Mouse (Mus musculus): ENCODE results near the gene Agap2.
"Not testable (repeated sequence)": the region's sequence is repeated elsewhere in the genome, so short reads cannot be mapped to it uniquely, and the experiment has no call there.

Gene Agap2

DNA sequence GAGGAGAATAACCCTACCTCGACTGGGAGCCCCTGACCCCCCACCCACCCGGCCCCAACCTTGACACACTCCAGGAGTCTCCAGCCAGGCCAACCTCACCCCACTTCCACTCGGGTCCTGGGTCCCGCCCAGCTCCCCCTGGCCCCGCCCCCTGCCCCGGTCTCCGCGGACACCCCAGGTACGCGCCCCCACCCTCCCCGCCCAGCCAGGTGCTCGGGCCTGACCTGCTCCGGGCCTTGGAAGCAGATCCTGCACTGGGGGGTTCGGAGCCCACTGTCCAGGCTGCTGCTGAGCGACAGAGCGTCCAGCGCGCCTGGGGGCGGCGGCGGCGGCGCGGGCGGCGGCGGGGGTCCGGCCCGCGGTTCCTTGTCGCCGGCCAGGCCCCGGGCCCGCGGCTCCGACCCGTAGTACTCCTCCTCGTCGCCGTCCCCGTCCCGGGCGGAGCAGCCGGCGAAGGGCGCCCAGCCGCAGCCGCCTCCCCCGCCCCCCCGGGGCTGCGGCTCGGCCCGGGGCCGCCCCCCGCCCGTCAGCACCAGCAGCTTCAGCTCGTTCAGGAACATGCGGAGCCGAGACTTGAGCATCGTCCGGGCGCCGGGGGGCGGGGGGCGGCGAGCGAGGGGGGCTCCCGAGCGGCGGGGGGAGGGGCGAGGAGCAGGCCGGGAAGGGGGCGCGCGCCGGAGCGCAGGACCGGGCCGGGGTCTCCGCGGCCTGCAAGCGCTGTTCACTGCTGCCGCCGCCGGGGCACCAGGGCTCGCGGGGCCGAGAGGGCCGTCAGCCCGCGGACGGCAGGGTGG is 15.7 kb upstream of the Agap2 start:
- no peak for DNase-seq (ENCODE audit: low read depth, low spot score)

DNA sequence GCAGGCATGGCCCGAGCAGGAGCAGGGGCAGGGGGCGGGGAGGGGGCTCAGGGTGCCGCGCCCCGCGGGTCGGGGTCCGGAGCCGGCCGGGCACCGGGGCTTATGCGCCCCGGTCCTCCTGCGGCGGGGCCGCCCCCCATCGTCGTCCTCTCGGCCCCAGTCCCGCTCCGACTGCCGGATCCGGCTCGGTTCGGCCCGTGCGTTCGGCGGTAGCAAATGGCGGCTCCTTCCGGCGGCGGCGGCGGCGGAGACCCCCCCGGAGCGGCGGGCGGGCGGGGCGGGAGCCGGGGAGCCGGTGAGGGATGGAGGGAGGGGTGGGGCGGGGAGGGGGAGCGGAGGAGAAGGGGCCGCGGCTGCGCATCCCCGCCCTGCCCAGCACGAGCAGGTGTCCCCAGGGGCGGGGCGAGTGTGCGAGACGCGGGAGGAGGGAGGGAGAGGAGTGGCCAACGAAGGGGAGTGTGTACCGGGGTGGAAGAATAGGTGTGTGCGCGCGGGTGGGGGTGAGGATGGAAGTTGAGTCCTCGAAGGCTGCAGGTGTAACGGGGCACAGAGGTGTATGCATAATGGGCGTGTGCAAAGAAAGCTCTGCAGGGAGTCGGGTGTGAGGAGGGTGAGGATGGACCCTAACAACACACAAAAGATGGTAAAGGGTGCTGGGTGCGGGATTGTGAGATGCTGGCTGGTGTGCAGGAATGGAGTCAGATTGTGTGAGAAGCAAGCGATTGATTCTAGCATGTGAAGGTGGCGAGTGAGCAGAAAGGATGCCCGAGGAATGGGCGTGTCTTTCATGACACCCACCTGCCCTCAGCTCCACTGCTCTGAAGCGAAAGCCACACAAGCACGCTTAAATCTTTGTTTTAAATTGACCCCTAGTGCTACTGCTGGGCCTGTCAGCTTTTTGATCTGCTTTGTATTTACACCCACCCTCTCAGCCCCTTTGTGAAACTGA is 14.8 kb upstream of the Agap2 start, which contains the start of gene March9:
March9 (minus strand) TSS at position 217 of the 949 bp plus-strand sequence.
- DNase-seq (ENCODE audit: low read depth, low spot score) = no peak

DNA sequence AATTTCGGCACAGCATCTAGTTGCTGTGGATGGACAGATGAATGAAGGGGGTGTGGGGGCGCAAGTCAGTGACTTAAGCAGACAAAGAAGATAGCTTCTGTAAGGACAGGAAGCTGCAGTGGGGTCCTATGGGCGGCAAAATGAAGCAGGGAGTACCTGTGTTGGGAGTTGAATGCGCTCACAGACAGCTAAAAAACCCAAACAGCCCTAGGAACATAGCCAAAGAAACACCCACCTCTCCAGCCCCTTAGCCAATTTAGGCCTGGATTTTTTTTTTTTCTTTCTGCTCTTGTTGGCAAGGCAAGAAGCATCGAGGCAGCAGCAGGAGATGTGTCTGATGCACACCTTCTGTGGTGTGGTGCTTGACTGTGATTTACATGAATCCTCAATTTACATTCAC is 14.0 kb upstream of the Agap2 start:
- DNase-seq (ENCODE audit: low read depth, low spot score) = no peak

DNA sequence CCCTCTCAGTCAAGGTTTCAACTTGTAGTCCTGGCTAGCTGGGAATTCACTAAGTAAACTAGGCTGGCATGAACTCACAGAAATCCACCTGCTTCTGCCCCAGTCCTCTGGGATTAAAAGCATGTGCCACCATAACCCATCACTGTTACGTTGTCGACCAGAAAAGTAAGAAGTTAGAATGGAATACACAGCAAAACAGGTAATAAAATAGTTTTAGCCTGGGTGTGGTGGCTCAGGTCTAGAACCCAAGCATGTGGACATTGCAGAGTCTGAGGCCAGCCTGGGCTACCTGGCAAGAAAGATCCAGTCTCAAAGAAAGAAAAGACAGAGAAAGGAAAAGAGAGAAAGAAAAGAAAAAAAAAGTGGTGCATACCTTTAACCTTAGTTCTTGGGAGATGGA is 13.6 kb upstream of the Agap2 start:
- DNase-seq (ENCODE audit: low read depth, low spot score) = no peak

DNA sequence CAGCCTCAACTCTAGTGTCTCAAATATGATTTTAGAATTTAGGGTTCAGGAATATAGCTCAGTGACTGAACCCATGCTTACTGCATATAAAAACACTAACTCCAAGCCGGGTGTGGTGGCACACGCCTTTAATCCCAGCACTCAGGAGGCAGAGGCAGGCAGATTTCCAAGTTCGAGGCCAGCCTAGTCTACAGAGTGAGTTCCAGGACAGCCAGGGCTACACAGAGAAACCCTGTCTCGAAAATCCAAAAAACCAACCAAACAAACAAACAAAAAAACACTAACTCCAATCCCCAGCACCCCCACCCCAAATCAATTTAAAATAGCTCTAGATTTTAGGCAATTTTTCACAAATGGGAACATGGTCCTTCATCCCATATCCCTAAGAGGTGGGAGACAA is 13.0 kb upstream of the Agap2 start:
- not testable (repeated sequence) for DNase-seq (ENCODE audit: low read depth, low spot score)

DNA sequence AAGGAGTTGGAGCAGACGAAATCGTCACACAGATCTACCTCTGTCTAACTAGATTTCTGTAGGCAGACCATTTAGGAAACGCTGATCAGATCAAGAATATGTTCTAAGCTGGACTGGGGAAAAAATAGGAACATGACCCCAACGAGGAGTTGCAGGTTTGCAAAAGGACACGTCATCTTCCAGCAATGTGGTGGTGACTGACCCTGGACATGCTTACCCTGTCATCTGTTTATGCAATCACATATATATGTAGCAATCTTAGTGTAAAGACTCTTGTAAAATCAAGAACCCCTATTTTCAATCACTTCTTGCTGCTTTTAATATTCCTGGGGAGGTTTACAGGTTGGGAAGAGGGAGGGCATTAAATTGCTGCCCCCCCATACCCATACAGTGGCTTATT is 12.6 kb upstream of the Agap2 start:
- DNase-seq (ENCODE audit: low read depth, low spot score) = peak; percentile 69

DNA sequence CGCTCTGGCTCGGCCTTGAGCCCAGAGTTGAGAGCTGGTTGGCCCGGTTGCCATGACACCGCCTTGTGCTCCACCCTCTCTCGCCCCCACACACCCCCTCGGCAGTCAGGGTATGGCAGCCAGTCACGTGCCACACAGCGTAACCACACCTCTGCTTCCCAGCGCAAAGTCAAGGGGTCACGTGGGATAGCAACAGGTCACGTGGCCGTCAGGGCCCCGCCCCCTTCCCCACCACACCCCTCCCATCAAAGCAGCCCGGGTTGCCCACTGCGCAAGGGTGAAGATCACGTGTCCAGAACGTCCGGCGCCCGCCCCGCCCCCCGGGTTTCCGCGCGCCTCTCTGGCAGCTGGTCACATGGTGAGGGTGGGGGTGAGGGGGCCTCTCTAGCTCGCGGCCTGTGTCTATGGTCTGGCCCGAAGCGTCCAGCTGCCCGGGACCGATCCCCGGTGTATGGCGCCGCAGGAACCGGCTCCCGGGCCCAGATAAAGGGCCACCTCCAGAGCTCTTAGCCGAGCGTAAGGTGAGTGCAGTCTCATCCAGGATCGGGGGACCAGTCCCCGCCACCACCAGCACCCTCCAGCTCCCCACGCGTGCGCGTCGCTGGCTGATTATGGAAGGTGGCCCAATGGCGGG is 11.7 kb upstream of the Agap2 start, which contains the start of gene Cdk4:
Cdk4 (plus strand) TSS at position 296 of the 634 bp plus-strand sequence.
- peak; percentile 97 for DNase-seq (ENCODE audit: low read depth, low spot score)

DNA sequence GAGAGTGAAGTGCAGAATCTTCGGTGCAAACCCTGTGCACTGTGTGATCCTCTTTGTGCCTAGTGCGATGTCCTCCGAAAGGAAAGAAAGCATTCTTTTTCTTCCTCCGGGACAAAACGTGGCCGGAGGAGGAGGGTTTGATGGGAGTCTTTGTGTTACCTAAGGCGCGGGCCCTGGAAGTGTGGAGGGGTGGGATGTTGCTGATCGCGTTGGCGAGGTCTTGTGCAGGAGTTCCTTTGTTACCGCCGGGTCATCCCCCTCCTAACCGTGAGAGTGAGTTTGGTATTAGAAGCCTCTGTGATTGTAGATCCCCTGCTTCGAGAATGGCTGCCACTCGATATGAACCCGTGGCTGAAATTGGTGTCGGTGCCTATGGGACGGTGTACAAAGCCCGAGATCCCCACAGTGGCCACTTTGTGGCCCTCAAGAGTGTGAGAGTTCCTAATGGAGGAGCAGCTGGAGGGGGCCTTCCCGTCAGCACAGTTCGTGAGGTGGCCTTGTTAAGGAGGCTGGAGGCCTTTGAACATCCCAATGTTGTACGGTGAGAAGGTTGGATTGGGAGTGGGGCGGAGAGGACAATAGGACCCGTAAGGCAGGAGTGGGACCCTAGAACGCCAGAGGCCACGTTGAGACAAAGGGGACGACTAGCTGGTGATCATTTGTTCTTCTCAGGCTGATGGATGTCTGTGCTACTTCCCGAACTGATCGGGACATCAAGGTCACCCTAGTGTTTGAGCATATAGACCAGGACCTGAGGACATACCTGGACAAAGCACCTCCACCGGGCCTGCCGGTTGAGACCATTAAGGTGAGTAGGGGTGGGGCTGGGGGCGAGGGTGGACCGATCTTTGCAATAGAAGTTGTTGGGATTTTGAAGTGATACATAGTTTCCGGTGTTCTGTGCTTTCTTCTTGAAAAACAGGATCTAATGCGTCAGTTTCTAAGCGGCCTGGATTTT is 10.9 kb upstream of the Agap2 start:
- DNase-seq (ENCODE audit: low read depth, low spot score) = peak; percentile 45

DNA sequence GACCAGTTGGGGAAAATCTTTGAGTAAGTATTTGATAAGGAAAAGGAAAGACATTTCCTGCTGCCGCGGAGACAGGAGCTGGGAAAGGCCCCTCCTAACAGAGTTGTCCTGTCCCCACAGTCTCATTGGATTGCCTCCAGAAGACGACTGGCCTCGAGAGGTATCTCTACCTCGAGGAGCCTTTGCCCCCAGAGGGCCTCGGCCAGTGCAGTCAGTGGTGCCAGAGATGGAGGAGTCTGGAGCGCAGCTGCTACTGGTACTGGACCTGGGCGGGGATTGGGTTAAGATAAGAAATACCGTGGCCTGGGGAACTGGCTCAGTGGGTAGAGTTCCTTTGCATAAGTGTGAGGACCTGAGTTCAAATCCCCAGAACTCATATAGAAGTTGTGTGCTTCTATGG is 9.1 kb upstream of the Agap2 start:
- no peak for DNase-seq (ENCODE audit: low read depth, low spot score)

DNA sequence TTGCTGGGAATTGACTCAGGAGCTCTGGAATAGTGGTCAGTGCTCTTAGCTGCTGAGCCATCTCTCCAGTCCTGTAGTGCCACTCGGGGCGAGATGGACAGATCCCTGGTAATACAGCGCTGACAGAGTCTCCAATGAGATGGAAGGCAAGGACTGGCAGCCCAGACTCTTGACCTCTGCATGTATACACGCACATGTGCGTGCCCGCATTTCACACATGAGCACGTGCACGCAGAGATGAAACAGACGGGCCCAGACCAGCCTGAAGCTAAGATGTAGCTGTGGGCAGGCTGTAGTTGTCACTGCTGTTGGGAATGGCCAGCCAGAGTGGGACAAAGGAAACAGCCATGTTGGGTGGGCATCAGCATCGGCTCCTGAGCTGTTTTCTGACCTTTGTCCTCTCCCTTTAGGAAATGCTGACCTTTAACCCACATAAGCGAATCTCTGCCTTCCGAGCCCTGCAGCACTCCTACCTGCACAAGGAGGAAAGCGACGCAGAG is 8.5 kb upstream of the Agap2 start:
- DNase-seq (ENCODE audit: low read depth, low spot score) = no peak

DNA sequence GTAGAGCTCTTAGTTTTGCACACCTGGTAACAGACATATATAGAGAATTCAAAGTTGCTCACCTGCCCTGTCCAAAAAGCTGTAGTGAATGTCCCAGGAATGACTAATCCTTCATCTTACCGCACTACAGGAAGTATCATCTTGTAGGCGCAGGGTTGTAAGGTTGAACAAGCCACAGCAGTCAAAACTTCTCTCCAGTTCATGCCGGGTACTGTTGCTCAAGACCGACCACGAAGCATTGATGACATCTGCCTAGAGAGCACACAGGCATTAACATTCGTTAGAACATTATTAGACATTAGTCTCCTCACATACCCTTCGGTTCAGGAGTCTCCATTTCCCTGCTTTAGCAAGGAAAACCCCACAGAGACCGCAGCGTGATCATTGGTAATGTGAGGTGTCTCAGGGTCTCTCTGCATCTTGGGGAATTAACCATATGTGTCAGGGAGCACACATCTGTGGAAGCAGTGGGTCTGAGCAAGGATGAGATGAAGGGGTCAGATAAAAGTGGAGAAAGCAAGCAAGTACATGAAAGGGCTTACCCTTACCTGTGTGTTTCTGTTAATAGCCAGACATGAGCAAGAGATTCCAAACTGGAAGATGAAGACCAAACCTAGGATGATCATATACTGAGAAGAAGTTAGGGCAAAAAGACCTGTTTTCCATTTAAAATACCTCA is 6.6 kb upstream of the Agap2 start:
- peak; percentile 45 for DNase-seq (ENCODE audit: low read depth, low spot score)

DNA sequence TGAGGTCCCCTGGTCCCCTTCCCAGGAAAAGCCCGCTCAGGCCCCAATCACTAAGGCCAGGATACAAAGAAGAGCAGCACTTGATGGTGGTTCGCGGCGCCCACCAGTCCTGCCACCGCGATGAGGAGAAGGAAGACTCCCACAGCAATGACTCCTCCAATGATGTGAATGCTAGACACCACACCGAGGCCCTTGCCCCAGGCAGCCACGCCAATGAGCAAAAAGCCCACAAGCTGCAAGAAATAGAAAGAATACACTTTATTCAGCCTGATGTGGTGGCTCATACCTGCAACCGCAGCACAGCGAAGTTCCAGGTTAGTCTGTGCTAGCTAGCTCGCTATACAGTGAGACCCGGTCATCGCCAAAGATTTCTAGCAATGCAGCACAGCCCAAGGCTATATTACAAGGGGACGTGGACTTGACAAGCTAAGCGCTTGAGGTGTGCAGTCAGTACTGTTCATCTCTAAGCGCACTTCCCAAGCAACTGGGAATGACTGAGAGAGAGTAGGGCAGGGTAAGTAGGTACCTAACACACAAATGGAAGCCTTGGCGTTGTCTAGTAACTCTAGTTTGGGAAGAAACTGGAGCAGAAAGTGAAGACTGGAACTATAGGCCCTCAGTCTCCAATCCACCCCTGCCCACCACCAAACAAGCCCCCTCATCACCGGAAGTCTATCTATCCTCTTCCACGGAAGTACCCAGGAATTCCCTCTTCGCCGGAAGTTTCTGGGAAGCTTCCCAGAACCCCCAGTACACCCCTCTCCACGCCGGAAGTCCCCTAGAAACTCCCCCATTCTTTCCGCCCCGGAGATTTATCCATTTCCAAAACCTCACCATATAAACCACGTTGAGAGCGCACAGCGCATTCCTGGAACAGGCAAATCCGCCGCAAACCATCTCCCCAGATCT is 5.5 kb upstream of the Agap2 start:
- DNase-seq (ENCODE audit: low read depth, low spot score) = peak; percentile 69

DNA sequence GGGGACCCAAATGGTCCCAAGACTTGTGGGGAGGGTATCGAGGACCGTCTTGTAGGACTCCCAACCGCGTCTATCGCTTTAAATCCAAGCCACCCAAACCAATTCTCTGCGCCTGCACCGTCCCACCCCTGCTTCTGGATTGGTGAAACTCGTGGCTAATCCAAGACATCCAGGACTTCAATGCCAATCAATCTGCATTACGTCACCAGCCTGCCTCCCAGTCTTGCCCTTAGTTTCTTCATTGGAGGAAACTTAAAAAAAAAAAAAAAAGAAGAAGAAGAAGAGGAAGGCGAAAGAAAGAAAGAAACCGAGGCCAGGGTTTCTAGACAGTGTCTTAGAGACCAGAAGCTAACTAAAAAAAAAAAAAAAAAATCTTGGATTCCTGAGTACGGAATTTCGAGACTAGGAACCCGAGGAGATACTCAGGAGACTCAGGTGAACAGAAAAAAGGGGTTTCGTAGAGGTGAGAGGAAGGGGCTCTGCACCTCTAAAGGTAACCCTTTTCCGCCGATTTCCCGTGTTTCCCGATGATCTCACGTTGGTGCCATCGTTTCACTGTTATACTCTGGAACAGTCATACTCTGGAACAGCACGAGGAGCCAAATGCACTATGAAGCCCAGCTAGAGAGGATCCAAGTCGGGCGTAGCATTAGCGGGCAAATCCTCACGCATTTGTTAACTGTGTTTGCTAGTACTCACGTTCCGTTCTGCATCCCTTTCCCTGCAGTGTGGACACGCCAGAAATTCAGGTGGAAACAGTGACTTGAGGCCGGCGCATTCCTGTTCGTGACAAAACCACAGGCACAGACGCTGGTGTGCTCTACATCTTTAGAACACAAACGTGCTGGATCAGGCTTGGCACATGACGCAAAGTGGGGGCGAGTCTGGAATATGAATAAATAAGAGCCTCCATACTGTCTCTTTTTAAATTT is 4.6 kb upstream of the Agap2 start, which contains the start of gene Tspan31:
Tspan31 (minus strand) TSS at position 75 of the 932 bp plus-strand sequence.
- peak; percentile 99 for DNase-seq (ENCODE audit: low read depth, low spot score)

DNA sequence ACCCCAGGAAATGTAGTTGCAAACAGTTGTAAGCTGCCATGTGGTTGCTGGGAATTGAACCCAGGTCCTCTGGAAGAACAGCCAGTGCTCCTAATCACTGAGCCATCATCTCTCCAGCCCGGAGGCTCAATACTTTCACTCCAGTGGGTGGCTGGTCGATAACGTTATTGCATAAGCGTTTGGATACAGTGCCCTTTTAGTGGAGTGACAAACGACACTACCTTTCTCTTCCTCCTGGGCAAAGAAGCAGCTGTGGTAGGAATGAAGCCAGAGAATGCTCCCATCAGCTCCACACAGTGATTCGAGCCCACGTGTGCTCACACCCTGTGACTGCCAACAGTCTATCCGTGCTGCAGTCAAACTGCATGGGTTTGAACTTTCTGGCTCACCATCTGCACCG is 3.9 kb upstream of the Agap2 start:
- DNase-seq (ENCODE audit: low read depth, low spot score) = no peak

DNA sequence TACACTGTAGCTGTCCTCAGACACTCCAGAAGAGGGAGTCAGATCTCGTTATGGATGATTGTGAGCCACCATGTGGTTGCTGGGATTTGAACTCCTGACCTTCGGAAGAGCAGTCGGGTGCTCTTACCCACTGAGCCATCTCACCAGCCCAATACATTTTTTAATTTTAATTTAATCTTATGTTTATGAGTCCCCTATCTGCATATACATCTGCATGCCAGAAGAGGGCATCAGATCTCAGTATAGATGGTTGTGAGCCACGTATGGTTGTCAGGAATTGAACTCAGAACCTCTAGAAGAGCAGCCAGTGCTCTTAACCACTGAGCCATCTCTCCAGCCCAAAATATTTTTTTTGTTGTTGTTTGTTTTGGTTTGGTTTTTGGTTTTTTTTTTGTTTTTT is 2.8 kb upstream of the Agap2 start:
- not testable (repeated sequence) for DNase-seq (ENCODE audit: low read depth, low spot score)

DNA sequence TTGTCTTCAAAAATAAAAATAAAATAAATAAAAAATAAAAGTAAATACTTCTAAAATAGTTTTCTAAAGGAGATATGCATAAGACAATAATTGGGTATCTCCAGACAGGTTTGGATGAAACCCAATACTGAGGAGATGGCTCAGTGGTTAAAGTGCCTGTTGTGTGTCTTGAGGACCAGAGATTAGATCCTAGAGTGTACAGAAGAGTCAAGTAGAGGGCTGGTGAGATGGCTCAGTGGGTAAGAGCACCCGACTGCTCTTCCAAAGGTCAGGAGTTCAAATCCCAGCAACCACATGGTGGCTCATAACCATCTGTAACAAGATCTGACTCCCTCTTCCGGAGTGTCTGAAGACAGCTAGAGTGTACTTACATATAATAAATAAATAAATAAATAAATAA is 2.1 kb upstream of the Agap2 start:
- DNase-seq (ENCODE audit: low read depth, low spot score) = not testable (repeated sequence)

DNA sequence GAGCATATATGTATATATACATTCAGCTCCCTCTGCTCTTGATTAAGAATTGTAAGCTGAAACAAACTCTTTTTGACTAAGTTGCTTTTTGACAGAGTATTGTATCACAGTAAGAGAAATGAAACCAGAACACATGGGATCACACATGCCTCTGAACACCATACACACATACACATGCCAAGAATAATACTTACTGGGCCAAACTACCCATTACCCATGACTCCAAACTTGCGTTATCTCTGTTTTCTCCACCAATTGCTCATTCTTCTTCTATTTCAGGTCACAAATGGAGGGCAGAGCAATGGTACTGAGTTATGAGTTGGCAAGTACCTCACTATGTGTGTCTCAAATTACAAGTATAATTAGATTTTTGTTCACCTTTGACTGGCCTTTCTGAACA is 1.1 kb upstream of the Agap2 start:
- DNase-seq (ENCODE audit: low read depth, low spot score) = peak; percentile 66

DNA sequence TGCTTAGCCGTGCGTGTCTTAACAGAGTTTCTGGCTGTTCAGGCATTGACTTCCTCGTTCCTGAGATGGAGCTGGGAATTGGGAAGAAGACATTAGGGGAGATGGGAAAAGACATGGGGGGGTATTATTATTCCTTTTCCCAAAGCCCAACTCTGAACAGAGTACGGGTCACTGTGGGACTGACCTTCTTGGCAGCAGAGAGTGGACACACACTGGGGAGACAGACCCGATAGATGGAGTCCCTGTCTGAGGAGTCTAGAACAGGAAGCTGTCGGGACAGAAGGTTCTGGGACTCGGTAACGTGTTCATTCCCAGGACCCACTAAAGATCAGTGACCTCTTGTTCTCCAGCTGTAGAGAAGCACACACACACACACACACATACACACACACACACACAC is 567 bp downstream of the Agap2 start:
- no peak for DNase-seq (ENCODE audit: low read depth, low spot score)

Data from 3T3-L1 (cell line).